Mouse (Mus musculus) testis, adult 2 months (tissue): ENCODE measurements around the gene Per1. TPM values are rescaled to one million over a fixed set of nuclear protein-coding genes. Genes with fewer than 3 reads are reported as not detected.

Source experiments
- H3K27ac ChIP-seq: fragments of 200-500 bp; 2 replicates; pipeline ENCODE4 v1.5.1; 2012; ENCODE audit warnings: low read depth, low read length; ENCODE audit not compliant: control insufficient read depth, insufficient read depth
- H3K27me3 ChIP-seq: fragments of 200-500 bp; 2 replicates; pipeline ENCODE4 v1.6.1; 2012; ENCODE audit warnings: mild to moderate bottlenecking, low read length, moderate library complexity; ENCODE audit not compliant: control insufficient read depth, insufficient read depth
- H3K36me3 ChIP-seq: fragments of 200-500 bp; 2 replicates; pipeline ENCODE4 v1.6.1; 2012; ENCODE audit warnings: mild to moderate bottlenecking, low read length; ENCODE audit not compliant: control insufficient read depth, insufficient read depth
- H3K4me1 ChIP-seq: fragments of 200-500 bp; 2 replicates; pipeline ENCODE4 v1.6.1; 2012; ENCODE audit warnings: low read length; ENCODE audit not compliant: control insufficient read depth, insufficient read depth
- H3K4me3 ChIP-seq: fragments of 200-500 bp; 2 replicates; pipeline ENCODE4 v1.5.1; 2012; ENCODE audit warnings: low read depth, mild to moderate bottlenecking, low read length, moderate library complexity, mixed read lengths; ENCODE audit not compliant: control insufficient read depth
- CTCF ChIP-seq: fragments of 200-500 bp; IDR thresholded peaks from 2 replicates; pipeline ENCODE4 v1.5.1; 2012; ENCODE audit warnings: low read depth, mild to moderate bottlenecking, inconsistent platforms, low read length, moderate library complexity; ENCODE audit not compliant: control insufficient read depth, insufficient read depth, insufficient replicate concordance
- POLR2A ChIP-seq: fragments of 200-500 bp; IDR thresholded peaks from 2 replicates; pipeline ENCODE4 v1.6.1; 2012; ENCODE audit warnings: low read depth, mild to moderate bottlenecking, inconsistent platforms, low read length, moderate library complexity; ENCODE audit not compliant: control insufficient read depth
- polyA plus RNA-seq: library from polyadenylated mRNA; depleted of rRNA; stranded (reverse); fragments of >200 nt; gene quantifications from 2 replicates; pipeline ENCODE4 v1.2.3, GENCODE M21; 2012

Gene Per1
- polyA plus RNA-seq, 1 experiment: 103 TPM

GRCm38 (mm10) chr11:69108223-69108622, 13.2 kb downstream of the Per1 start:
- H3K36me3 ChIP-seq: peaks cover 2% of the 10 kb centered on the region; the same call in 1 of the 2 replicates
- H3K27ac ChIP-seq: no peak overlapping the region
- no peak for TF ChIP-seq POLR2A
- no peak for TF ChIP-seq CTCF
- H3K4me3 ChIP-seq: no peak overlapping the region
- peaks cover 4% of the 10 kb centered on the region for H3K4me1 ChIP-seq
- no peaks in the 10 kb centered on the region for H3K27me3 ChIP-seq

DNA sequence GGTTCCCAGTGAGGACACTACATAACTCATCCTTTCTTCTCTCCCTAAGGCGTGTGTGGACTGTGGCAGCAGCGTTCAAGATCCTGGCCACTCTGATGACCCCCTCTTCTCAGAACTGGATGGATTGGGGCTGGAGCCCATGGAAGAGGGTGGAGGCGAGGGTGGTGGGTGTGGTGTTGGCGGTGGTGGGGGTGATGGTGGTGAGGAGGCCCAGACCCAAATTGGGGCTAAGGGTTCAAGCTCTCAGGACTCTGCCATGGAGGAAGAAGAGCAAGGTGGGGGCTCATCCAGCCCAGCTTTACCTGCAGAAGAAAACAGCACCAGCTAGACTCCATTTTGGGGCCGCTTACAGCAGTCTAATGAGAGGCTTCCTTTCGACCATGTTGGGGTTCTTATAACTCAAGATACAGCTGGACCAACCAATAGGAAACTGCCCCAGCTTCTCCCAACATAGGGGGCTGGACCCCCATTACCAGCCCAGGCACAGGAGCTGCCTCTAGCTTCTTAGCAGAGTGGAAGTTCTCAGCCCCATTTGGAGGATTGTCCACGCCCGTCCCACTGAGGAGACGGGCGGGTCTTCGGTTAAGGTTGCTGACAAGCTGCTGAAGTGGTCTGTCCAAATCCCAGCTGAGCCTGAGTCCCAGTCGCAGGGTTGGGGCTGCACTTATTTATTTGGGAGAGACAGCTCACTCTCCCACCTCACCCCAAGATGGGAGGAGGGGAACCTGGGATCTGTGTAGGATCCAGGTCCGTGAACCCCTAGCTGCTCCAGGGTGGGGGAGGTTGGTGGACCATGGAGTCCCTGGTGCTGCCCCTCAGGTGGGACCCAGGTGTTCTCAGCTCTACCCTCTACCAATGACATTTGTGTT, 14.2 kb downstream of the Per1 start:
- TF ChIP-seq POLR2A (no peak), CTCF (no peak)
- Histone ChIP-seq H3K27me3 (no peaks in the 10 kb centered on the region), H3K4me3 (no peak overlapping the region), H3K27ac (no peak overlapping the region), H3K36me3 (peaks cover 2% of the 10 kb centered on the region; the same call in 1 of the 2 replicates), H3K4me1 (peaks cover 4% of the 10 kb centered on the region)

DNA sequence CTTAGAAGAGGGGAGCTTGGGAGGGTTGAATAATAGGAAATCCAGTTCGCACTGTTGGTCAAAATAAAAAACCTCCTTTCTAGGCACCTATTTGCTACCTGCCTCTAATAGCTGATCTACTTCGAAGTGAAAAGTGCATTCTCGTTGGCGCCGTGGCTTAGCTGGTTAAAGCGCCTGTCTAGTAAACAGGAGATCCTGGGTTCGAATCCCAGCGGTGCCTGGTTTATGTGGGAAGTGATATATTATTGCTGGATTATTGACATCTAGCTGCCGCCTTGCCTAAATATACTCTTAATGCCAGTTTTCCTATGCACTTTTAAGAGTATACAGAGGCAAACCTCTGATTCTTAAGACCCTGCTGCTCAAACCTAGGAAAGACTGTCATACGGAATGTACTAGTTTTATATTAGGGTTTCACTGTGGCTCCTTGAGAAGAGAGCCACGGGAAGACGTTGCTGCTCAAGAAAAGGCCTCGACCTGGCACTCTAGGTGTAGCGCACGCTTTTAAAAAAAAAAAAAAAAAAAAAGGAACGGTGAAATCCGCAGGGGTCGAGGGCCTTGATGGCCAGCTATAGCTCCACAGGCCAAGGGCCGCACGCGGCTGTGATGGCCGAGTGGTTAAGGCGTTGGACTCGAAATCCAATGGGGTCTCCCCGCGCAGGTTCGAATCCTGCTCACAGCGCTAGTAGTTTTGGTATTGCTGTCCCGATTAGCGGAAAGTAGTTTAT, 15.5 kb downstream of the Per1 start:
- Histone ChIP-seq H3K36me3 (peaks cover 2% of the 10 kb centered on the region; the same call in 1 of the 2 replicates), H3K4me3 (peak overlapping the region; percentile 56), H3K27ac (no peak overlapping the region; the same call in 1 of the 2 replicates), H3K27me3 (no peaks in the 10 kb centered on the region), H3K4me1 (peaks cover 4% of the 10 kb centered on the region)
- TF ChIP-seq CTCF: no peak
- no peak for TF ChIP-seq POLR2A

GRCm38 (mm10) chr11:69111051-69111810, 16.2 kb downstream of the Per1 start:
- H3K4me1 ChIP-seq: peaks cover 4% of the 10 kb centered on the region
- TF ChIP-seq CTCF (no peak), POLR2A (no peak)
- no peak overlapping the region for H3K27ac ChIP-seq
- no peaks in the 10 kb centered on the region for H3K27me3 ChIP-seq
- peaks cover 2% of the 10 kb centered on the region; the same call in 1 of the 2 replicates for H3K36me3 ChIP-seq
- H3K4me3 ChIP-seq: peak overlapping the region; percentile 14

- Histone ChIP-seq H3K36me3 (peaks cover 2% of the 10 kb centered on the region; the same call in 1 of the 2 replicates), H3K4me3 (no peak overlapping the region), H3K27me3 (no peaks in the 10 kb centered on the region), H3K4me1 (peaks cover 4% of the 10 kb centered on the region), H3K27ac (no peak overlapping the region)
- TF ChIP-seq CTCF: no peak
- TF ChIP-seq POLR2A: no peak
Measured at GRCm38 (mm10) chr11:69111865-69112264, 16.8 kb downstream of the Per1 start.

GRCm38 (mm10) chr11:69114018-69114417, 19.0 kb downstream of the Per1 start:
- Histone ChIP-seq H3K4me1 (peaks cover 17% of the 10 kb centered on the region), H3K4me3 (no peak overlapping the region), H3K36me3 (peaks cover 1% of the 10 kb centered on the region; the same call in 1 of the 2 replicates), H3K27ac (no peak overlapping the region), H3K27me3 (no peaks in the 10 kb centered on the region)
- TF ChIP-seq POLR2A (no peak), CTCF (no peak)
